Mouse (Mus musculus) natural killer cell, adult 2 months (primary cell): ENCODE data around the gene Gga2.

Experiments
- DNase-seq, 2 experiments: peaks; one replicate each; pipeline ENCODE4 v3.0.0; 2022; ENCODE audit warnings: low spot score in 2 of 2

Gene Gga2

GRCm38 (mm10) chr7:121938124-121938891 lies 82.7 kb downstream of the Gga2 start:
- no peak for DNase-seq

- no peak for DNase-seq
These were observed 84.0 kb downstream of the Gga2 start for GRCm38 (mm10) chr7:121936861-121937630.
